Mouse (Mus musculus): Measurements from ENCODE around the gene Agbl1. TPM values are rescaled to one million over a fixed set of nuclear protein-coding genes. Genes with fewer than 3 reads are reported as not detected.
"Not testable (repeated sequence)": the region's sequence is repeated elsewhere in the genome, so short reads cannot be mapped to it uniquely, and the experiment has no call there.

Gene Agbl1
- polyA plus RNA-seq, 1 experiment from 2014 or later, result 0.11 TPM

GRCm38 (mm10) chr7:76661072-76661471 lies 431.4 kb downstream of the Agbl1 start:
- H3K36me3 ChIP-seq, result no peaks in the 10 kb centered on the region
- H3K4me3 ChIP-seq, result no peak overlapping the region
- 64% methylated on average over 5 of the region's 5 CpGs for WGBS

GRCm38 (mm10) chr7:76674856-76675255 lies 445.2 kb downstream of the Agbl1 start:
- Histone ChIP-seq H3K4me1 (no peaks in the 10 kb centered on the region), H3K4me2 (replicated peaks) (no peak overlapping the region), H3K9me3 (no peaks in the 10 kb centered on the region), H3K27me3 (no peaks in the 10 kb centered on the region), H3K4me3 (no peak overlapping the region), H3K36me3 (no peaks in the 10 kb centered on the region), H3K9ac (no peak overlapping the region), H3K27ac (no peak overlapping the region)
- WGBS, result 75% methylated on average over 3 of the region's 3 CpGs
- ATAC-seq (ENCODE audit: low FRiP score, low read depth), result no peak

More at GRCm38 (mm10) chr7:76661072-76661471, 431.4 kb downstream of the Agbl1 start:
- Histone ChIP-seq H3K27me3 (no peaks in the 10 kb centered on the region), H3K4me2 (replicated peaks) (no peak overlapping the region), H3K27ac (no peak overlapping the region), H3K9ac (no peak overlapping the region), H3K9me3 (no peaks in the 10 kb centered on the region), H3K4me1 (no peaks in the 10 kb centered on the region)
- ATAC-seq (ENCODE audit: low FRiP score, low read depth), result no peak

- Histone ChIP-seq H3K4me1 (no peaks in the 10 kb centered on the region), H3K27ac (no peak overlapping the region), H3K4me2 (replicated peaks) (no peak overlapping the region), H3K27me3 (no peaks in the 10 kb centered on the region), H3K4me3 (no peak overlapping the region), H3K9ac (no peak overlapping the region), H3K9me3 (no peaks in the 10 kb centered on the region), H3K36me3 (no peaks in the 10 kb centered on the region)
- ATAC-seq (ENCODE audit: low FRiP score, low read depth), result no peak
- WGBS, result 73% methylated on average over 1 of the region's 1 CpGs
Measured at GRCm38 (mm10) chr7:76701224-76701623, 471.5 kb downstream of the Agbl1 start.

GRCm38 (mm10) chr7:76732220-76732619 lies 502.5 kb downstream of the Agbl1 start:
- H3K36me3 ChIP-seq; H3K4me3 ChIP-seq; ATAC-seq (ENCODE audit: low FRiP score, low read depth); H3K9ac ChIP-seq; H3K4me2 ChIP-seq (replicated peaks); H3K27me3 ChIP-seq; H3K27ac ChIP-seq; H3K9me3 ChIP-seq; H3K4me1 ChIP-seq: not testable (repeated sequence)
- 87% methylated on average over 7 of the region's 7 CpGs for WGBS

GRCm38 (mm10) chr7:76777237-76777855 lies 547.7 kb downstream of the Agbl1 start:
- peaks cover 14% of the 10 kb centered on the region for H3K27me3 ChIP-seq
- H3K9ac ChIP-seq, result no peak overlapping the region
- peaks cover 15% of the 10 kb centered on the region; the same call in 1 of the 2 replicates for H3K4me1 ChIP-seq
- H3K9me3 ChIP-seq, result no peaks in the 10 kb centered on the region
- WGBS, result 7% methylated on average over 5 of the region's 5 CpGs
- no peaks in the 10 kb centered on the region for H3K36me3 ChIP-seq
- H3K4me2 ChIP-seq (replicated peaks), result no peak overlapping the region
- H3K27ac ChIP-seq, result no peak overlapping the region
- no peak overlapping the region for H3K4me3 ChIP-seq
- peak; percentile 85 for ATAC-seq (ENCODE audit: low FRiP score, low read depth)

- H3K4me1 ChIP-seq, result peaks cover 15% of the 10 kb centered on the region; the same call in 1 of the 2 replicates
- ATAC-seq (ENCODE audit: low FRiP score, low read depth), result no peak
- H3K4me2 ChIP-seq (replicated peaks), result no peak overlapping the region
- no peak overlapping the region for H3K27ac ChIP-seq
- H3K9me3 ChIP-seq, result no peaks in the 10 kb centered on the region
- WGBS, result 82% methylated on average over 4 of the region's 4 CpGs
- H3K36me3 ChIP-seq, result no peaks in the 10 kb centered on the region
- H3K4me3 ChIP-seq, result no peak overlapping the region
- peaks cover 14% of the 10 kb centered on the region for H3K27me3 ChIP-seq
- no peak overlapping the region for H3K9ac ChIP-seq
Measured at GRCm38 (mm10) chr7:76780446-76780845, 550.8 kb downstream of the Agbl1 start.

- no peak overlapping the region for H3K9ac ChIP-seq
- no peaks in the 10 kb centered on the region for H3K4me1 ChIP-seq
- H3K4me2 ChIP-seq (replicated peaks), result no peak overlapping the region
- no peak for ATAC-seq (ENCODE audit: low FRiP score, low read depth)
- H3K4me3 ChIP-seq, result no peak overlapping the region
- no peaks in the 10 kb centered on the region for H3K36me3 ChIP-seq
- WGBS, result 5% methylated on average over 1 of the region's 1 CpGs
- no peaks in the 10 kb centered on the region for H3K27me3 ChIP-seq
- no peak overlapping the region for H3K27ac ChIP-seq
- H3K9me3 ChIP-seq, result no peaks in the 10 kb centered on the region
Measured at GRCm38 (mm10) chr7:76788561-76789306, 559.0 kb downstream of the Agbl1 start.

GRCm38 (mm10) chr7:76790041-76790440 lies 560.4 kb downstream of the Agbl1 start:
- Histone ChIP-seq H3K36me3 (no peaks in the 10 kb centered on the region), H3K9ac (no peak overlapping the region), H3K9me3 (no peaks in the 10 kb centered on the region), H3K4me3 (no peak overlapping the region), H3K27ac (no peak overlapping the region), H3K4me2 (replicated peaks) (no peak overlapping the region), H3K4me1 (no peaks in the 10 kb centered on the region), H3K27me3 (no peaks in the 10 kb centered on the region)
- no peak for ATAC-seq (ENCODE audit: low FRiP score, low read depth)
- WGBS, result 75% methylated on average over 2 of the region's 2 CpGs

- Histone ChIP-seq H3K9ac (no peak overlapping the region), H3K4me1 (no peaks in the 10 kb centered on the region), H3K27ac (no peak overlapping the region), H3K36me3 (no peaks in the 10 kb centered on the region), H3K27me3 (no peaks in the 10 kb centered on the region), H3K4me3 (no peak overlapping the region), H3K4me2 (replicated peaks) (no peak overlapping the region), H3K9me3 (no peaks in the 10 kb centered on the region)
- no peak for ATAC-seq (ENCODE audit: low FRiP score, low read depth)
- 81% methylated on average over 4 of the region's 4 CpGs for WGBS
Measured at GRCm38 (mm10) chr7:76791247-76791646, 561.6 kb downstream of the Agbl1 start.

- 0 out of 2 replicates have a peak, but pooled peaks cover 3% of the 10 kb centered on the region for H3K4me1 ChIP-seq
- no peak overlapping the region for H3K27ac ChIP-seq
- peak; percentile 64 for ATAC-seq (ENCODE audit: low FRiP score, low read depth)
- no peak overlapping the region for H3K4me2 ChIP-seq (replicated peaks)
- H3K27me3 ChIP-seq, result no peaks in the 10 kb centered on the region; the same call in 1 of the 2 replicates
- no peaks in the 10 kb centered on the region for H3K9me3 ChIP-seq
- H3K36me3 ChIP-seq, result no peaks in the 10 kb centered on the region
- no peak overlapping the region for H3K4me3 ChIP-seq
- H3K9ac ChIP-seq, result no peak overlapping the region
- 26% methylated on average over 3 of the region's 3 CpGs for WGBS
Measured at GRCm38 (mm10) chr7:76810003-76810402, 580.3 kb downstream of the Agbl1 start.

GRCm38 (mm10) chr7:76820571-76820970 lies 590.9 kb downstream of the Agbl1 start:
- no peak for ATAC-seq (ENCODE audit: low FRiP score, low read depth)
- Histone ChIP-seq H3K4me3 (no peak overlapping the region), H3K27me3 (no peaks in the 10 kb centered on the region), H3K27ac (no peak overlapping the region), H3K9ac (no peak overlapping the region), H3K4me2 (replicated peaks) (no peak overlapping the region), H3K36me3 (no peaks in the 10 kb centered on the region), H3K9me3 (no peaks in the 10 kb centered on the region), H3K4me1 (no peaks in the 10 kb centered on the region)
- 74% methylated on average over 2 of the region's 2 CpGs for WGBS

GRCm38 (mm10) chr7:76842146-76842545 lies 612.5 kb downstream of the Agbl1 start:
- no peak overlapping the region for H3K4me3 ChIP-seq
- WGBS, result 92% methylated on average over 3 of the region's 3 CpGs
- ATAC-seq (ENCODE audit: low FRiP score, low read depth), result no peak

More at GRCm38 (mm10) chr7:76842146-76842545, 612.5 kb downstream of the Agbl1 start:
- no peak overlapping the region for H3K9ac ChIP-seq
- H3K27ac ChIP-seq, result no peak overlapping the region
- no peaks in the 10 kb centered on the region for H3K9me3 ChIP-seq
- H3K4me1 ChIP-seq, result no peaks in the 10 kb centered on the region
- no peaks in the 10 kb centered on the region for H3K36me3 ChIP-seq
- no peaks in the 10 kb centered on the region for H3K27me3 ChIP-seq
- H3K4me2 ChIP-seq (replicated peaks), result no peak overlapping the region

All from limb, embryonic 13.5 days (tissue).